Mouse (Mus musculus): ENCODE measurements at regions not wholly inside any gene's neighbourhood (a gene's known extent, or its start where the extent isn't known, plus 50 kb on each side); places are given as distances from the start of the nearest gene placed in this dataset.

GRCm38 (mm10) chr5:128513261-128513660 is 80.4 kb upstream of the Tmem132d start:
- TF ChIP-seq POLR2A (IDR thresholded peaks at IDR 0.05; ENCODE audit: borderline replicate concordance, insufficient read depth, low read length), result no peak
- no peak for TF ChIP-seq CTCF (IDR thresholded peaks at IDR 0.05; ENCODE audit: borderline replicate concordance, insufficient read depth, low read depth, low read length)
